Mouse (Mus musculus) liver, postnatal 0 days (tissue): ENCODE measurements around the gene Ctnnbl1.

Source experiments
- CTCF ChIP-seq: sonication (generic); IDR thresholded peaks from 2 replicates; pipeline ENCODE4 v1.5.1; 2016; ENCODE audit warnings: antibody characterized with exemption, low read depth
- EP300 ChIP-seq: IDR thresholded peaks from 2 replicates; pipeline ENCODE4 v1.6.1; 2016; ENCODE audit warnings: antibody characterized with exemption, low read depth, mild to moderate bottlenecking

- no peak for TF ChIP-seq CTCF
- no peak for TF ChIP-seq EP300
Measured at GRCm38 (mm10) chr2:157862306-157862705, 125.1 kb downstream of the Ctnnbl1 start.
